Mouse (Mus musculus) midbrain, postnatal 0 days (tissue): ENCODE measurements around the gene Grm8. TPM values are rescaled to one million over a fixed set of nuclear protein-coding genes. Genes with fewer than 3 reads are reported as not detected.

Experiments
- ATAC-seq: fragments of 200-750 bp; cut with Nextera tagmentation; 2 replicates; pipeline ENCODE4 v1.8.0; 2017; ENCODE audit warnings: moderate number of reproducible peaks, mild to moderate bottlenecking, moderate TSS enrichment, moderate library complexity; ENCODE audit not compliant: low FRiP score
- DNase-seq: peaks from one replicate; pipeline ENCODE4 v3.0.0-alpha.2; 2015; ENCODE audit warnings: low spot score
- H3K27ac ChIP-seq: fragments of 300-500 bp; sonication (generic); 2 replicates; pipeline ENCODE4 v1.5.1; 2014; ENCODE audit warnings: low read depth, mild to moderate bottlenecking, low read length, mixed read lengths
- H3K27me3 ChIP-seq: fragments of 300-500 bp; sonication (generic); 2 replicates; pipeline ENCODE4 v1.6.1; 2014; ENCODE audit warnings: low read length, control low read depth, mixed read lengths; ENCODE audit not compliant: insufficient read depth
- H3K36me3 ChIP-seq: fragments of 300-500 bp; sonication (generic); 2 replicates; pipeline ENCODE4 v1.6.1; 2014; ENCODE audit warnings: low read length, control low read depth, mixed read lengths; ENCODE audit not compliant: insufficient read depth
- H3K4me1 ChIP-seq: fragments of 300-500 bp; sonication (generic); 2 replicates; pipeline ENCODE4 v1.6.1; 2014; ENCODE audit warnings: mild to moderate bottlenecking, control low read depth, antibody characterized with exemption, low read length, mixed read lengths; ENCODE audit not compliant: insufficient read depth
- H3K4me2 ChIP-seq: fragments of 300-500 bp; sonication (generic); 2 replicates; pipeline ENCODE4 v1.6.1; 2014; ENCODE audit warnings: low read depth, mild to moderate bottlenecking, low read length, mixed read lengths; ENCODE audit not compliant: poor library complexity, severe bottlenecking
- H3K4me3 ChIP-seq: fragments of 300-500 bp; sonication (generic); 2 replicates; pipeline ENCODE4 v1.5.1; 2014; ENCODE audit warnings: low read depth, mild to moderate bottlenecking, low read length, moderate library complexity
- H3K9ac ChIP-seq: fragments of 300-500 bp; sonication (generic); replicated peaks from 2 replicates; pipeline ENCODE4 v1.6.1; 2014; ENCODE audit warnings: mild to moderate bottlenecking, low read length, moderate library complexity, mixed read lengths; ENCODE audit not compliant: poor library complexity, severe bottlenecking
- H3K9me3 ChIP-seq: fragments of 300-500 bp; sonication (generic); 2 replicates; pipeline ENCODE4 v1.6.1; 2016; ENCODE audit warnings: low read length, control low read depth
- CTCF ChIP-seq: IDR thresholded peaks from 2 replicates; pipeline ENCODE4 v1.5.1; 2016; ENCODE audit warnings: antibody characterized with exemption, mild to moderate bottlenecking
- WGBS: fragments of 180-500 bp; shearing (Covaris S2); extraction: QIAGEN DNeasy Blood & Tissue Kit; methylation state at CpG from one replicate; pipeline ENCODE4 v1.1.7; 2014; 5-methylcytosine and 5-hydroxymethylcytosine counted together
- polyA plus RNA-seq: library from polyadenylated mRNA; unstranded; fragments of >200 nt; fragmentation: Nextera tagmentation; extraction: Ambion mirVana; gene quantifications from 2 replicates; pipeline ENCODE4 v1.2.1, GENCODE M21; 2015
- total RNA-seq: library from RNA; depleted of rRNA; stranded (reverse); fragments of >200 nt; gene quantifications from 2 replicates; pipeline ENCODE4 v1.2.3, GENCODE M21; 2014

Gene Grm8
- total and polyA plus RNA-seq, 2 experiments from 2014 or later: 17.4 to 25.8 TPM

DNA sequence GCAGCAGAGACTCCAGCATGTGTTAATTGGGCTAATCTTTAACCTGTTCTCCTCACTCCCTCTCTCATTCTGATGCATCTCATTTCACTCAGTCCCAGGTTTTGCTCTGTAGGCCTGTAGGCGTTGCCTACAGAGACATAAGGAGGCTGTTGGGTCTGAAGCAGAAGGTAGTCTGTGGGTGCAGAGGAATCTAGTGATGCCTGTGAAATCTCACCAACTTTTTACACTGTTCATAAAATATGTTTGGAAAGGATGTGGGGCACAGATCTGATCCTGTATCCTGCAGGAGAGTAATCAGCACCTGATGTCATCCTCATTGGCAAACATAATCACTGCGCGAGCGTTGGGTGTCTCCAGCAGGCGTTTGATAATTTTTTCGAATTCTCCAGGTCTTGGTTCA is 372.9 kb downstream of the Grm8 start:
- WGBS: 92% methylated on average over 6 of the region's 6 CpGs

DNA sequence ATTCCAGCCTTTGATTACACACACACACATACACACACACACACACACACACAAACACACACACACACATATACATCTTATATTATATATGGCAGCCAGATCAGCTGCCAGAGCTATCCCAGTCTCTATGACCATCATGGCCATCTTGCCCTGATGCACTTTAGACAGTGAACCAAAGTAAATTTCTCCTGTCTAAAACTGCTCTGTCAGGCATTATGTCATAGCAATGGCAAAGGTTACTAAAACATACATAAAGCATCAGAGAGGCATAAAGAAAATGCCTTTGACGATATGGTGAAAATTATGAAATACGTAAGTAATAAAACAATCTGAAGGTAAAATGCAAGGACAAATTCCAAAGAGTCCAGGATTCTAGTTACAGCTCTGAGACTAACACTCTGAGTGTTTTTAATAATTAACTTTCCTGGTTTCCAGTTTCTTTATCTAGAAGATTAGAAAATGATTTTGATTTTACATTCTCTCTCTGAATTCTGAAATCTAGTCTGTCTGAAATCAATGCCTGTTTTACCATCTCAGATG is 381.6 kb downstream of the Grm8 start:
- no peak for TF ChIP-seq CTCF
- Histone ChIP-seq H3K27ac (no peak overlapping the region), H3K27me3 (no peaks in the 10 kb centered on the region), H3K4me3 (no peak overlapping the region), H3K9me3 (no peaks in the 10 kb centered on the region), H3K9ac (no peak overlapping the region), H3K4me1 (no peaks in the 10 kb centered on the region), H3K36me3 (no peaks in the 10 kb centered on the region), H3K4me2 (no peak overlapping the region)
- no peak for ATAC-seq
- WGBS: 96% methylated on average over 2 of the region's 2 CpGs
- DNase-seq: no peak

More for the DNA sequence above, 372.9 kb downstream of the Grm8 start:
- no peak overlapping the region for H3K27ac ChIP-seq
- no peak overlapping the region for H3K4me3 ChIP-seq
- no peaks in the 10 kb centered on the region for H3K9me3 ChIP-seq
- no peak for ATAC-seq
- no peak overlapping the region for H3K4me2 ChIP-seq
- TF ChIP-seq CTCF: no peak
- no peaks in the 10 kb centered on the region for H3K36me3 ChIP-seq
- no peaks in the 10 kb centered on the region for H3K4me1 ChIP-seq
- H3K9ac ChIP-seq: no peak overlapping the region
- DNase-seq: no peak
- no peaks in the 10 kb centered on the region for H3K27me3 ChIP-seq

- Histone ChIP-seq H3K27ac (0 out of 2 replicates have a peak overlapping the region, but pooled peaks have one; percentile 9), H3K4me1 (no peaks in the 10 kb centered on the region), H3K9ac (no peak overlapping the region), H3K27me3 (no peaks in the 10 kb centered on the region), H3K4me2 (no peak overlapping the region), H3K9me3 (no peaks in the 10 kb centered on the region), H3K36me3 (no peaks in the 10 kb centered on the region), H3K4me3 (no peak overlapping the region)
- no peak for ATAC-seq
- DNase-seq: no peak
- WGBS: 34% methylated on average over 4 of the region's 4 CpGs
- TF ChIP-seq CTCF: no peak
Observed at GRCm38 (mm10) chr6:27746493-27746892, 388.5 kb downstream of the Grm8 start.

DNA sequence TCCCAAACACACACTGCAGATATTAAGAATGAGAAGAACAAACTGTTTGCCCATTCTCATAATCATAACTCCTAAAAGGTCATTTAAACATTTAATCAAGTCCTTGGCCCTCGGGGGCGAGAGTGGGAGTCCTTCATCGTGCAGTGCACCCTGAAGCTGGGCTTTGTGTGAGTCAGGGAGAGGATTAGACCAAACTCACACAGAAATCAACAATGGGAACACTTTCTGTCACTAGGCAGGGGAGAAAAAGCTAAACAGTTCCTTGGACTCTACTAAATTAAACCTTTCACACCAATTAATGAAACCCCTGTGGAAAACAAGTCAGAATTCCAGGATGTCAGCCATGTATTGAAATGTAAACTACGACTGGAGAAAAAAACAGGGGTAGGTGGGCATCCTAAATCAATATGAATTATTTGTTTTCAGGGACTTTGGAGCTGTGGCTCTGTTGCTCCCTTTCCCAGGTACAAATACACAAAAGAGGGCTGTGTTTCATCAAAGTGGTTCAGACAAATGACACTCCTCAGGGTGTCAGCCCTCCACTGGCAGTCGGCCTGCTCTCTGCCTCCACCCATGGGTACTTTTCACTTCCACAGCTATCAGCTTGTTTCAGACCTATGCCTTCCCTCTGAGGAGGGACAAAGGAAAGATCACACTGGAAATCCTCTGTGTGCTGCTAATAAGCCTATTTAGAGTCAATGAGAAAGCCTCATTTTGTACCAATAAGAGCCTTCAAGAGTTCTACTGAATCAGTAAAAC is 389.1 kb downstream of the Grm8 start:
- TF ChIP-seq CTCF: peak; percentile 26
- H3K4me2 ChIP-seq: no peak overlapping the region
- no peaks in the 10 kb centered on the region for H3K4me1 ChIP-seq
- ATAC-seq (no peak), DNase-seq (peak; percentile 40)
- H3K9me3 ChIP-seq: no peaks in the 10 kb centered on the region
- H3K9ac ChIP-seq: no peak overlapping the region
- H3K36me3 ChIP-seq: no peaks in the 10 kb centered on the region
- H3K4me3 ChIP-seq: no peak overlapping the region
- H3K27me3 ChIP-seq: no peaks in the 10 kb centered on the region
- WGBS: 11% methylated on average over 5 of the region's 5 CpGs
- H3K27ac ChIP-seq: 0 out of 2 replicates have a peak overlapping the region, but pooled peaks have one; percentile 9

DNA sequence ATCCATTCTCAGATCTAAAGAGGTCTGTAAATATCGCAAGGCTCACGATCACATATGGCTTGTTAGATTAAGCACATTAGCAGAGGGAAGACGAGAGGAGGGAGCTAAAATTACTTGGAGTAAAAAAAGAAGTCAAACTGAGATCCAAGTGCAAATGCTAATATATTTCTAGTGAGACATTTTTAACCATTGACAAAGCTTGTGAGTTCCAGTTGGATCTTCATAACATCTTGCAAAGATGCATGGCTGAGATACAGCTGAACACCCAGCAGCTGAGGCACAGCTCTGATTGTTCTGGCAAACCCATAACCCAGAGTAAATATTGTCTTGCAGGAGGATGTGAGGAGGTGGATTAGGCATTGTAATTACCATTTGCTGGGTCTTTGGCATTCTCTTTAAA is 445.6 kb downstream of the Grm8 start:
- DNase-seq: no peak
- H3K27me3 ChIP-seq: no peaks in the 10 kb centered on the region
- H3K4me3 ChIP-seq: no peak overlapping the region

DNA sequence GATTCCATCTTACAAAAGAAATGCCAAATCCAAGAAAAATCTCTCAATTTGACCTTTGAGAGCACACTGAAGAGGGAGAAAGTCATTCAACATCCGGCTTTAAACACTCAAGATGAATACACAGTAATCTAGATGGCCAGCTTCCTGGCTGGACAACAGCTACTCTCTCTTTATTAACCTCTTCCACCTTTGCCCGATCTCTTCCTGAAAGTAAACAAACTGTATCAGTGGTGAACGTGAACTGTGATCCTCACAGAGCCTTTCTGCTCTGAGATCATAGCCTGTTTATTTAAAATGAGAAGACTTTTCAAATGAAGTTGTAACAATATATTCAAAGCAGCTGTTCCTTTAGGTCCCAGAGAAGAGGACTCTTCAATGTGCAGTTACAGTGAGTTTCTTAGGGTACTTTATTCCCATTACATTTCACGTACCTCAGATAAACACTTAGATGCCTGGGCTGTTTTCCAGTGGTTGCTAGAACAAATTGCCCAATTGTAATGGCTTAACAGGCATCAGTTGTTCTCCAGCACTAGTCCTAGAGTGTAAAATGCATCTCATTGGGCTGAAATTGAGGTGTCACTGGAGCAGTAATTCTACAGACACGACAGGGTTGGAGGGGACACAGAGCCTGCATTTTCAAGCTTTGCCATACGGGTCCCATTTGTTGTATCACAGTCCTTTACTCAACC is 473.1 kb downstream of the Grm8 start:
- Histone ChIP-seq H3K27ac (no peak overlapping the region), H3K9ac (no peak overlapping the region), H3K4me2 (no peak overlapping the region), H3K9me3 (no peaks in the 10 kb centered on the region), H3K4me3 (no peak overlapping the region), H3K36me3 (no peaks in the 10 kb centered on the region), H3K4me1 (no peaks in the 10 kb centered on the region), H3K27me3 (no peaks in the 10 kb centered on the region)
- DNase-seq: no peak
- no peak for ATAC-seq
- WGBS: 76% methylated on average over 6 of the region's 6 CpGs
- no peak for TF ChIP-seq CTCF

More for the DNA sequence above, 445.6 kb downstream of the Grm8 start:
- H3K9ac ChIP-seq: no peak overlapping the region
- no peak overlapping the region for H3K4me2 ChIP-seq
- TF ChIP-seq CTCF: no peak
- H3K27ac ChIP-seq: no peak overlapping the region
- ATAC-seq: no peak
- H3K36me3 ChIP-seq: no peaks in the 10 kb centered on the region
- WGBS: 80% methylated on average over 3 of the region's 3 CpGs
- no peaks in the 10 kb centered on the region for H3K4me1 ChIP-seq
- no peaks in the 10 kb centered on the region for H3K9me3 ChIP-seq
